Mouse (Mus musculus) G1E (cell line): Measurements from ENCODE around the gene Fndc11.

Experiments
- CTCF ChIP-seq: IDR thresholded peaks from 2 replicates; pipeline ENCODE4 v1.5.1; 2012; ENCODE audit warnings: low read depth, low read length, inconsistent platforms, mixed read lengths
- TAL1 ChIP-seq: conservative IDR thresholded peaks from 2 replicates; pipeline ENCODE4 v1.6.1; 2012; ENCODE audit warnings: low read depth, low read length, inconsistent platforms, mixed read lengths

DNA sequence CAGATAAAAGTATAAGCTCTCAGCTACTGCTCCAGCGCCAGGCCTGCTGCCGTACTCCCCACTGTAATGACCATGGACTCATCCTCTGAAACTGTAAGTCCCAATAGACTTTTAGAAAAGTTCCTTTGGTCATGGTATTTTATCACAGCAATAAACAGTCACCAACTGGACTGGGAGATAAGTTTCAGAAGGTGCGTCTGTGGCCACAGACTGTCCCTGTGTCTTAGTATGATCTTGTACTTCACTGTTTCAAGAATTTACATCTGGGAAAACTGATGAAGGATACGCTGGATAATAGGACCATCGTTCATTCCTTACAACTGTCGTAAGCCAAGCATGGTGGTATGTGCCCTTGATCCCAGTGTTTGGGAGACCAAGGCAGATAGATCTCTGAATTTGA is 3.8 kb upstream of the Fndc11 start:
- TF ChIP-seq CTCF (no peak), TAL1 (no peak)
